Mouse (Mus musculus) bone marrow macrophage, adult 2 months (primary cell): Measurements from ENCODE around the gene Esrra. TPM values are rescaled to one million over a fixed set of nuclear protein-coding genes. Genes with fewer than 3 reads are reported as not detected.

ENCODE experiments used
- H3K27ac ChIP-seq: 2 replicates; pipeline ENCODE4 v1.5.1; 2012; ENCODE audit warnings: low read depth, low read length; ENCODE audit not compliant: insufficient read depth
- H3K4me1 ChIP-seq: 2 replicates; pipeline ENCODE4 v1.6.1; 2012; ENCODE audit warnings: low read length; ENCODE audit not compliant: control insufficient read depth, insufficient read depth
- H3K4me3 ChIP-seq: 2 replicates; pipeline ENCODE4 v1.5.1; 2012; ENCODE audit warnings: mild to moderate bottlenecking, low read length, moderate library complexity; ENCODE audit not compliant: insufficient read depth
- CTCF ChIP-seq: IDR thresholded peaks from 2 replicates; pipeline ENCODE4 v1.5.1; 2012; ENCODE audit warnings: low read depth, mild to moderate bottlenecking, low read length, moderate library complexity
- POLR2A ChIP-seq: IDR thresholded peaks from 2 replicates; pipeline ENCODE4 v1.6.1; 2012; ENCODE audit warnings: mild to moderate bottlenecking, low read depth, low read length, borderline replicate concordance
- polyA plus RNA-seq: library from polyadenylated mRNA; stranded (reverse); fragments of >200 nt; gene quantifications from 2 replicates; pipeline ENCODE4 v1.2.4, GENCODE M21; 2012; ENCODE audit not compliant: missing spikeins, insufficient read depth, insufficient read length

Esrra gene
- polyA plus RNA-seq, 1 experiment, result 41.6 TPM

DNA sequence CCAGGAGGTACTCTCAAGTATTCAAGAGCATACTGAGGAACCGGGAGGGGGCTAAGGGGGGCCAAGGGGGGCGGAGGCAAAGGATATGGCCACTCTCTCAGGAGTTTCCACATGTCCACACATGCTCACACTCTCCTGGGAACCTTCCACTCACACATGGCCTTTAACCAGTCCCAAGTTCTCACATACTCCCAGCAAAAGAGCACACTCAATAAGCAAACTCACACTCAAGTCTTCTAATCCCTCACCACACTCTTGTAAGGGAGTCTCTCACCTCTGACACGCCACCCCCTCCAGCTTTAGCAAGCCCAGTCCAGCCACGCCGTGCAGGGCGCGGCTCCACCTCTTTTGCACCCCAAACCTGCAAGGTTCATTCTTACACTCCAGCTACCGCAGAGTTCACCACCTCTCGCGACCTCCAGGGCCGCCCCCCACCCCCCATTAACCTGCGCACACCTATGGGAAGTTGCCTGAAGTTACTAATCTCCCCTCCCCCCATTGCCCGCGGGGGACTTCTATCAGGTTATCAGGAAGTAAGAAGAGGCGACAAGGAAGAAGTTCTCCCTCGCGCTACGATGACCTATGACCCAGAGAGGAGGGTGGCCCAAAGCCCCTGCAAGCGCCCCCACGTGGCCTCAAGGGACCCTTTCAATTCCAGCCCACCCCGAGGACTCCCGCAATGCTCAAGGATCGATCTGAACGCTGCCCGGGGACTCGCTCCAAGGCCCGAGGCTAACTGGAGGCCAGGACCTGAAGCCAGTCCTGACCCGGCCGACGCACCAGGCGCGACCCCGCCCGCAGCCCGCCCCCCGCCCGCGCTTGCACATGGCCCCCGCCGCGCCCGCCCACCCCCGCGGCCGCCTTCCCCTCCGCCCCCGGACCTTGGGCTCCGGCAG is 624 bp downstream of the Esrra start:
- Histone ChIP-seq H3K27ac (peak overlapping the region; percentile 81), H3K4me1 (peaks cover 16% of the 10 kb centered on the region), H3K4me3 (peak overlapping the region; percentile 88)
- TF ChIP-seq CTCF (no peak), POLR2A (no peak)

DNA sequence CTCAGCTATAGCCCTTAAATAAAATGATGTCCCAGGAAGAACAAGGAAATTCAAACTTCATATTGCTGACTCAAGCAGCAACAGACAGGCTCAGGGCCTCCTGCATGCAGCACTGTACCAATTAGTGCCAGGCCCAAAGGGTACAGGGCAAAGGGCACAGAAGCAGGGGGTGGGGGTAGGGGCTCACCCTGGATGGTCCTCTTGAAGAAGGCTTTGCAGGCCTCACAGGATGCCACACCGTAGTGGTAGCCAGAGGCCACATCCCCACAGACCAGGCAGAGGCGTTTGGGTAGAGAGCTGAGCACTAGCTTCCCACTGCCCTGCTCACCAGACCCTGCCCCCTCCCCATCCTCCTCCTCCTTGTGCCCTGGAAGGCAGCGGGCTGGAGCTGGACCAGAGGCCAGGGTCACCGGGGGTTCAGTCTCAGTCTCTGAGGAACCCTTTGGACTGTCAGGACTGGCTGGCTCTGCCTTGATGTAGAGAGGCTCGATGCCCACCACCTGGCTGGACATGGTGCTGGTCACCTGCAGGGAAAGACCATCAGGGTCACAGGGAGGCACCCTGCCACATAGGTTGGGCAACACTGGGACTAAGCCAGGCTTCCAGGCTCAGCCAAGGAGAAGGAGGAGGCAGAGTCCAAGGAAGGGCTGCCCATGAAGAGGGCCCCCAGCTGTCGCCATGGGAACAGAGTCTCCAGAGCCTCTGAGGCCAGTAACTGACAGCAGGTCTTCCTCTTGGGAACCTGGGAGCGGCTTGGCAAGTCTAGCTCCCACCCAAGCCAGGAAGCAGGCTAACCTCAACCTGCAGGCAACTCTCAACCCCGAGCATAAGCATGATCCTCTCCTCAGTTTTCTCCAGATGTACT is 1.5 kb downstream of the Esrra start:
- Histone ChIP-seq H3K4me1 (peaks cover 13% of the 10 kb centered on the region), H3K27ac (peak overlapping the region; percentile 5; the same call in 1 of the 2 replicates), H3K4me3 (peak overlapping the region; percentile 88)
- TF ChIP-seq POLR2A, result no peak
- TF ChIP-seq CTCF, result no peak

DNA sequence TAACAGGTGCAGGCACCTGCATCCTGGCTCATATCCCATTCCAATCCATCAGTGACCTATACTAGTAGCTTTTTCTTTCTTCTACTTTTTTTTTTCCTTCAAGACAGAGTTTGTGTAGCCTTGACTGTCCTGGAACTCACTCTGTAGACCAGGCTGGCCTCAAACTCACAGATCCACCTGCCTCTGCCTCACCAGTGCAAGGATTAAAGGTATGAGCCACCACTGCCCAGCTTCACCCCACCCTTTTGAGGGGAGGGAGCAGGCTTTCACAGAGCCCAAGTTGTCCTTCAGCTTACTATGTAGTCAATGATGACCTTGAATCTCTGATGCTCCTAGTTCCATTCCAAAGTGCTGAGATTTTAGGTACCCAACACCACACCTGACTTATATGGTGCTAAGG is 2.2 kb downstream of the Esrra start:
- Histone ChIP-seq H3K27ac (no peak overlapping the region), H3K4me1 (peaks cover 13% of the 10 kb centered on the region), H3K4me3 (no peak overlapping the region)
- TF ChIP-seq POLR2A (no peak), CTCF (no peak)

DNA sequence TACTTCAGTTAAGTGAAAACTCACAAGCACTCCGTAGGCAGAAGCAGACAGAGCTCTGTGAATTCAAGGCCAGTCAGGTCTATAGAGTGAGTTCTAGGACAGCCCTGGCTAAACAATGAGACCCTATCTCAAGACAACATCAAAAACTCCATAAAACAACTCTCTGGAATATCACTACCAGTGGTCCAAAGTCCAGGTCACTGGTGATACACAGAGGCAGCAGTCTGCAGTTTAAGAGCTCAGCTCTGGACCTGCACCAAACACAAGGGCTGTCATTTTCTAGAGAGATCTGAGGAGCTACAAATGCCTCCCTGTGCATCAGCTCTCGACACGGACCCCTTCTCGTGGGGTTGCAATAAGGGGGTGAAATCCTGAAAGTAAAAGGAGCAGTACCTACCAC is 3.3 kb downstream of the Esrra start:
- no peak overlapping the region for H3K27ac ChIP-seq
- TF ChIP-seq CTCF (no peak), POLR2A (no peak)
- H3K4me1 ChIP-seq, result peaks cover 13% of the 10 kb centered on the region
- no peak overlapping the region for H3K4me3 ChIP-seq

DNA sequence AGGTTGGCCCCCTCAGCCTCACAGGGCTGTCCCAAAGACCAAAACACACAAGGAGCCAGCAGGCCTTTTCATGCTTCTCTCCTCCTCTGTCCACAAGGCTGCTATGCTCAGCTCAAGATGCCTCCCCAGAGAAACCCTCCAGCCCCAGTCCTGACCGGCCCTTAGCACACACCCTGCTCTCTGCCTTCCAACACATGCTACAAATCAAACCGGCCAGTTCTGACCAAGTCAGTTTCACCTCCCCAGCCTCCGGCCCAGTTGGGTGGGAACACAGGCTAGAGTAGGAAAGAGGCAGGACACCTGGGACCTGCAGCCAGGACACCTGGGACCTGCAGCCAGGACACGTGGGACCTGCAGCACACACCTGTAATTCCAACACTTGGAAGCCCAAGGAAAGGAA is 5.1 kb downstream of the Esrra start:
- Histone ChIP-seq H3K27ac (no peak overlapping the region), H3K4me1 (peaks cover 6% of the 10 kb centered on the region), H3K4me3 (no peak overlapping the region)
- TF ChIP-seq CTCF (no peak), POLR2A (no peak)

DNA sequence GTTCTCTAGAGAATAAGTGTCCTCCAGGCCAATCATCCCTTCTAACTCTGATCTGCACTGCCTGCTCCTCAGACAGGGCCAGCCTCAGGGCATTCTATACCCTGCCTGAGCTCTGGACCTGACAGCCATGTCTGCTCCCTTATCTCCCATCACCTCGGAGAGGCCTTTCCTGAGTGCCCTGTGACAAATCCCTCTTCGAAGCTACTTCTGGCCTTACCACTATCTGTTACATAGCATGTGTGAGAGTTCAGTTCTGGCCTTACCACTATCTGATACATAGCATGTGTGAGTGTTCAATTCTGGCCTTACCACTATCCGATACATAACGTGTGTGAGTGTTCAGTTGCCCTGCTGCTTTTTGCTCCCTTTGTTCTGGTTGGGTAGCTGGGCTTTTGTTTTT is 6.3 kb downstream of the Esrra start:
- Histone ChIP-seq H3K27ac (no peak overlapping the region), H3K4me1 (peaks cover 5% of the 10 kb centered on the region), H3K4me3 (no peak overlapping the region)
- TF ChIP-seq CTCF (no peak), POLR2A (no peak)

DNA sequence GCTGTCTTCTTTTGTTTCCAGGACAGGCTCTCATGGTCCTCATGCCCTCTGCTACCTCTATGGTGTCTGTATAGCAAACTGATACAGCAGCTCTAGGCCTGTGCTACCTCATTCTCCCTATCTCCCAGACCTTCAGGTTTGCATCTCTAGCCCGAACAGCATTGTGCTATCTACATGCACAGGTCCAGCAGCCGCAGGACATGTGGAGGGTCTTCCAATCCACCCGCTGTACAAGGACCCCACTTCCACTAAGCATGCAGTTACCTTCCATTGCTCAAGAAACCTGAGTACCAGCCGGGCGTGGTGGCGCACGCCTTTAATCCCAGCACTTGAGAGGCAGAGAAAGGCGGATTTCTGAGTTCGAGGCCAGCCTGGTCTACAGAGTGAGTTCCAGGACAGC is 7.1 kb downstream of the Esrra start:
- Histone ChIP-seq H3K4me1 (no peaks in the 10 kb centered on the region), H3K27ac (no peak overlapping the region), H3K4me3 (no peak overlapping the region)
- TF ChIP-seq POLR2A (no peak), CTCF (no peak)

DNA sequence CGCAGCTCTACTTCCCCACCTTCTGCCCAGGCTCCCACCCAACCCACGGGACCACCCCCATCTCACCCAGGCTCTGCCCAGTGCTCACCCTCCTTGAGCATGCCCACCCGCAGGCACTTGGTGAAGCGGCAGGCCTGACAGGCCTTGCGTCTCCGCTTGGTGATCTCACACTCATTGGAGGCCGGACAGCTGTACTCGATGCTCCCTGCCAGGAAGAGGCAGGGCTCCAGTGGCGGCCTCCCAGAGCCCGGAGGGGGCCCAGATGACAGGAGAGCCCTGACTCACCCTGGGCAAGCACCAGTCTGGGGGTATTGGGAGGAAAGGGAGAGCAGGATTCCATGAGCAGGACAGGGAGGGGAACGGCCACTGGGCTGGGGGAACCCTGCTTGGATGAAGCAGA is 7.6 kb downstream of the Esrra start:
- TF ChIP-seq POLR2A, result no peak
- no peak for TF ChIP-seq CTCF
- H3K4me3 ChIP-seq, result no peak overlapping the region
- H3K4me1 ChIP-seq, result no peaks in the 10 kb centered on the region
- no peak overlapping the region for H3K27ac ChIP-seq

DNA sequence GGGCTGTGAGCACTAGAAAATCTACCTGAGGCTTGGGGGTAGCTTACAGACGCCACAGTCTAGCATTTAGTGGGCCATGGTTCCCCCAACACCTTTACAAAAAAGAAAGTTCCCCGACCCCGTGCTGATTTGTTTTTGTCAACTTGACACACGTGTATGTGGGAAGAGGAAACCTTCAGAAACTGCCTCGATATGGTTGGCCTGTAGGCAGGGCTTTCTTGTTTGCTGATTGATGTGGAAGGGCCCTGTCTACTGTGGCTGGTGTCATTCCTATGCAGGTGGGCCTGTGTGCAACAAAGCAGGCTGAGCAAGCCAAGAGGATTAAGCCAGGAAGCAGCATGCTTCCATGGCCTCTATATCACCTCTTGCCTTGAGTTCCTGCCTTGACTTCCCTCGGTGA is 8.6 kb downstream of the Esrra start:
- H3K4me3 ChIP-seq, result no peak overlapping the region
- H3K27ac ChIP-seq, result no peak overlapping the region
- no peak for TF ChIP-seq POLR2A
- no peak for TF ChIP-seq CTCF
- H3K4me1 ChIP-seq, result peaks cover under 1% of the 10 kb centered on the region

DNA sequence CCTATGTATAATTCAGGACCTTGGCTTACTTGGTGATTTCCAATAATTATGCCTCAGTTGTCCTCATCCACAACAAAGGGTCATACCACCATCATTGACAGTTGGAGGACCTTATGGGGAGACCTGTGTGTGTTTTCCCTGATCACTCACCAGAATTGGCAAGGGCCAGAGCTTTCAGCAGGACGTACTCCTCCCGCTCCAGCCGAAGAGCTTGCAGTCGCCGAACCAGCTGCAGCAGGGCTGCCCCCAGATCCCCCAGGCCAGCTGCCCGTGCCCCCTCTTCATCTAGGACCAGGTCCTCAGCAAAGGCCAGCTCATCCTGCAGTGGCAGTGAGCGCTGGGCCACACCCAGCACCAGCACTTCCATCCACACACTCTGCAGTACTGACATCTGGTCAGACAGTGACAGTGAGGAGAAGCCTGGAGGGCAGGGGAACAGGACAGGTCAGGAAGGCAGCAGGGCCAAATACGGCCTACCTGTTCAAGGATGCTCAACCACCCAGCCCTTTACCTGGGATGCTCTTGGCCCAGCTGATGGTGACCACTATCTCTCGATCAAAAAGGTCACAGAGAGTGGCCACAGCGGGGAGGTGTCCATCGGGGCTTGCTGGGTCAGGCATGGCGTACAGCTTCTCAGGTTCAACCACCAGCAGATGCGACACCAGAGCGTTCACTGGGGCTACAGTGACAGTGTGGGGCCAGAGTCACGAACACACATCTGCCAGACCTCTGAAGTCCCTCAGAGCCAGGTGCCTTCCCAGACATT is 9.2 kb downstream of the Esrra start:
- no peak overlapping the region for H3K27ac ChIP-seq
- peaks cover 6% of the 10 kb centered on the region for H3K4me1 ChIP-seq
- TF ChIP-seq POLR2A, result no peak
- H3K4me3 ChIP-seq, result no peak overlapping the region
